Mouse (Mus musculus) v-Abl transformed pro-B cells (cell line): ENCODE data around the gene Tsc22d2.

Source experiments
- in situ Hi-C, 2 experiments: fragments of 400-800 bp; cut with MboI; formaldehyde crosslinking; loops; one replicate each; pipeline ENCODE4 v1.15.1; 2025; ENCODE audit not compliant: unreplicated experiment in 2 of 2

Gene Tsc22d2

GRCm38 (mm10) chr3:58418724-58419705 is 4.5 kb downstream of the Tsc22d2 start:
- in situ Hi-C loops: loop anchor here (10.0 kb wide), 8 partner anchors 156 to 646 kb away; partner anchors contain the start of genes Pfn2 (in 1 of the 2), Selenot (in 1 of the 2) and Siah2 (in 1 of the 2)

GRCm38 (mm10) chr3:58428861-58429260 is 14.3 kb downstream of the Tsc22d2 start:
- in situ Hi-C loops: no loop called here

- in situ Hi-C loops: no loop called here
These were observed 19.9 kb downstream of the Tsc22d2 start for GRCm38 (mm10) chr3:58434414-58434813.

- in situ Hi-C loops: no loop called here
These were observed 33.7 kb downstream of the Tsc22d2 start for GRCm38 (mm10) chr3:58448230-58448629.

- in situ Hi-C loops: no loop called here
These were observed 35.0 kb downstream of the Tsc22d2 start for GRCm38 (mm10) chr3:58449487-58449886.

GRCm38 (mm10) chr3:58454414-58455205 is 40.1 kb downstream of the Tsc22d2 start:
- in situ Hi-C loops: no loop called here

- in situ Hi-C loops: no loop called here
These were observed 40.7 kb downstream of the Tsc22d2 start for GRCm38 (mm10) chr3:58455255-58455654.

- in situ Hi-C loops: no loop called here
These were observed 55.3 kb downstream of the Tsc22d2 start for GRCm38 (mm10) chr3:58469655-58470437.

- in situ Hi-C loops: loop anchor here (25.0 kb wide), 2 partner anchors 813 to 1213 kb away; partner anchors contain the start of gene Commd2 (in 1 of the 2)
These were observed 60.8 kb downstream of the Tsc22d2 start for GRCm38 (mm10) chr3:58475298-58475697.

GRCm38 (mm10) chr3:58478755-58479455 is 64.4 kb downstream of the Tsc22d2 start:
- in situ Hi-C loops: loop anchor here (25.0 kb wide), 2 partner anchors 817 to 1217 kb away; partner anchors contain the start of gene Commd2 (in 1 of the 2)

GRCm38 (mm10) chr3:58485883-58486282 is 71.4 kb downstream of the Tsc22d2 start:
- in situ Hi-C loops: loop anchor here (25.0 kb wide), 2 partner anchors 824 to 1224 kb away; partner anchors contain the start of gene Commd2 (in 1 of the 2)

- in situ Hi-C loops: loop anchor here (25.0 kb wide), 2 partner anchors 825 to 1225 kb away; partner anchors contain the start of gene Commd2 (in 1 of the 2)
These were observed 72.6 kb downstream of the Tsc22d2 start for GRCm38 (mm10) chr3:58487121-58487520.

- in situ Hi-C loops: loop anchor here (25.0 kb wide), 2 partner anchors 826 to 1226 kb away; partner anchors contain the start of gene Commd2 (in 1 of the 2)
These were observed 73.7 kb downstream of the Tsc22d2 start for GRCm38 (mm10) chr3:58487999-58488775.

GRCm38 (mm10) chr3:58490787-58491186 is 76.3 kb downstream of the Tsc22d2 start:
- in situ Hi-C loops: loop anchor here (5.0 to 25.0 kb wide), 7 partner anchors 78 to 1228 kb away; partner anchors contain the start of genes Tsc22d2 (in 2 of the 2), Commd2 (in 1 of the 2) and Pfn2 (in 1 of the 2)

- in situ Hi-C loops: loop anchor here (5.0 to 25.0 kb wide), 7 partner anchors 81 to 1231 kb away; partner anchors contain the start of genes Tsc22d2 (in 2 of the 2), Commd2 (in 1 of the 2) and Pfn2 (in 1 of the 2)
These were observed 79.1 kb downstream of the Tsc22d2 start for GRCm38 (mm10) chr3:58493621-58494020.

GRCm38 (mm10) chr3:58501961-58502360 is 87.4 kb downstream of the Tsc22d2 start:
- in situ Hi-C loops: no loop called here

- in situ Hi-C loops: no loop called here
These were observed 89.3 kb downstream of the Tsc22d2 start for GRCm38 (mm10) chr3:58503720-58504333.

GRCm38 (mm10) chr3:58504676-58505075 is 90.2 kb downstream of the Tsc22d2 start:
- in situ Hi-C loops: no loop called here
